Mouse (Mus musculus): ENCODE results near the gene Afdn. TPM values are rescaled to one million over a fixed set of nuclear protein-coding genes. Genes with fewer than 3 reads are reported as not detected.
A peak's percentile ranks its signal among the peaks of the same experiment; 100 is the strongest.

Gene Afdn
- polyA plus RNA-seq, 1 experiment from 2014 or later = 56.5 TPM

GRCm38 (mm10) chr17:13740796-13741195, 19.5 kb upstream of the Afdn start:
- H3K4me3 ChIP-seq = no peak overlapping the region
- H3K9ac ChIP-seq = no peak overlapping the region
- H3K4me2 ChIP-seq (replicated peaks) = no peak overlapping the region
- no peak overlapping the region for H3K27ac ChIP-seq
- no peak for ATAC-seq (ENCODE audit: low FRiP score, low read depth)
- H3K9me3 ChIP-seq = no peaks in the 10 kb centered on the region
- H3K4me1 ChIP-seq = peaks cover 54% of the 10 kb centered on the region
- no peaks in the 10 kb centered on the region for H3K36me3 ChIP-seq
- no peaks in the 10 kb centered on the region for H3K27me3 ChIP-seq
- 19% methylated on average over 2 of the region's 2 CpGs for WGBS

GRCm38 (mm10) chr17:13741611-13742010, 18.7 kb upstream of the Afdn start:
- Histone ChIP-seq H3K27ac (no peak overlapping the region), H3K4me3 (no peak overlapping the region), H3K27me3 (no peaks in the 10 kb centered on the region), H3K9me3 (no peaks in the 10 kb centered on the region), H3K9ac (no peak overlapping the region), H3K4me1 (peaks cover 49% of the 10 kb centered on the region), H3K4me2 (replicated peaks) (no peak overlapping the region), H3K36me3 (no peaks in the 10 kb centered on the region)
- ATAC-seq (ENCODE audit: low FRiP score, low read depth) = no peak
- 83% methylated on average over 7 of the region's 7 CpGs for WGBS

- H3K4me1 ChIP-seq = peaks cover 49% of the 10 kb centered on the region
- H3K27me3 ChIP-seq = no peaks in the 10 kb centered on the region
- H3K4me2 ChIP-seq (replicated peaks) = no peak overlapping the region
- H3K36me3 ChIP-seq = no peaks in the 10 kb centered on the region
- no peak for ATAC-seq (ENCODE audit: low FRiP score, low read depth)
- H3K27ac ChIP-seq = no peak overlapping the region
- 35% methylated on average over 2 of the region's 2 CpGs for WGBS
- H3K9me3 ChIP-seq = no peaks in the 10 kb centered on the region
- no peak overlapping the region for H3K9ac ChIP-seq
- no peak overlapping the region for H3K4me3 ChIP-seq
Observed at GRCm38 (mm10) chr17:13742334-13742733, 18.0 kb upstream of the Afdn start.

DNA sequence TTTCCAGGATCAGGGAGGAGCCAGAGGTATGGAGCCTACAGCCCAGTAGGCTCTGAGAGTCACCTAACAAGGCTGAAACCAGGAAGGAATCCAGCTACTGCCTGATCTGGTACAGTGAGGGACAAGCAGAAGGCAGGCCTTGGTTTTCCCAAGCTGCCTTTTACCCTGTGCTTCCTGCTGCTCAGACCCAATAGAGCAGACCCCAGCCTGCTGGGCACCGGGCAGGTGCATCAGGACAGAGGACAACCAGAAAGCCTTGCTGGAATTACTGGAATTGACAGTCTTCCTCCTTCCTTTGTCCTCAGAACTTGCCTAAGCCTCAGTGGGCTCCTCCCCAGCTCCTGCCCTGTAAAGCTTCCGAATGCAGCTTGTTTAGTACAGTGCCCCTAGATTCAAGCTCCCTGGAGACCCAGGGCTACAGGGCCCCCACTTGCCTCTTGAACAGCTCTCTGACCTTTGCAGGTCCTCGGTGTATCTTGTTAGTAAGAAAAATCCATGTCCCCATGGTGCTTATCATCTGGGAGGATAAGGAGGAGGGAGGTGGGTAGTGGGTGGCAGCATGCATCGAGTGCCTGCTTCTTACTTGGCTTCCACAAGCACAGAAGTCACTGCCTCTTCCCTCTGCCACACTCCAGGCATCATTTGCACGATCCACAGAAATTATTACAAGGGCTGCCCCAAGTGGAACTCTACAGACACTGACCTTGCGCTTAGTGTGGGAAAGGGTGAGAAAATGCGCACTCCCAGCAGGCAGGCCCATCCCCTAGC, 17.2 kb upstream of the Afdn start:
- Histone ChIP-seq H3K4me3 (no peak overlapping the region), H3K9me3 (no peaks in the 10 kb centered on the region), H3K36me3 (no peaks in the 10 kb centered on the region), H3K27me3 (no peaks in the 10 kb centered on the region), H3K4me1 (peaks cover 49% of the 10 kb centered on the region), H3K4me2 (replicated peaks) (peak overlapping the region; percentile 35; the same call in 1 of the 2 replicates), H3K27ac (peak overlapping the region; percentile 70), H3K9ac (no peak overlapping the region)
- no peak for ATAC-seq (ENCODE audit: low FRiP score, low read depth)
- 36% methylated on average over 7 of the region's 7 CpGs for WGBS

DNA sequence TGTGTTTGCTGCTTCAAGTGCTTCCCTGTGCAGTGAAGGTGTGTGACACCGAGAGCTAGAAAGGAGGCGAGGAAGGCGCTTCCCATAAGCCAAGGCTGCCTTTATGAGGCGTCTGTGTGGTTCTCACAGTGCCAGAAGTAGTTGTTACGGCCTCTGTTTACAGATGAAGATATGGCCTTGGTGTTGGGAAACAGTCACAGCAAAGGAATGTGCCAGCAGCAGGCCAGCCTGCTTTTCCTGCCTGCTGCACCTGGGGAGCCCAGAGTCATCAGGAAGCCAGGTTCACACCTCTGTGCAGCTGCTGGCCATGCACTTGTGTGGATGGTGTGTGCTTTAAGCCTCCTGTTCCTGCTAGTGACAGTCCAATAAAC, 16.6 kb upstream of the Afdn start:
- H3K9me3 ChIP-seq = no peaks in the 10 kb centered on the region
- no peaks in the 10 kb centered on the region for H3K36me3 ChIP-seq
- H3K4me3 ChIP-seq = no peak overlapping the region
- peak overlapping the region; percentile 35 for H3K4me2 ChIP-seq (replicated peaks)
- peaks cover 49% of the 10 kb centered on the region for H3K4me1 ChIP-seq
- H3K9ac ChIP-seq = no peak overlapping the region
- H3K27me3 ChIP-seq = no peaks in the 10 kb centered on the region
- WGBS = 11% methylated on average over 5 of the region's 5 CpGs
- ATAC-seq (ENCODE audit: low FRiP score, low read depth) = peak; percentile 70
- peak overlapping the region; percentile 70; the same call in 1 of the 2 replicates for H3K27ac ChIP-seq

- peak overlapping the region; percentile 70; the same call in 1 of the 2 replicates for H3K27ac ChIP-seq
- no peaks in the 10 kb centered on the region for H3K36me3 ChIP-seq
- no peak overlapping the region for H3K4me3 ChIP-seq
- no peaks in the 10 kb centered on the region for H3K9me3 ChIP-seq
- peak; percentile 81 for ATAC-seq (ENCODE audit: low FRiP score, low read depth)
- H3K27me3 ChIP-seq = no peaks in the 10 kb centered on the region
- peak overlapping the region; percentile 35 for H3K4me2 ChIP-seq (replicated peaks)
- 42% methylated on average over 6 of the region's 6 CpGs for WGBS
- no peak overlapping the region for H3K9ac ChIP-seq
- H3K4me1 ChIP-seq = peaks cover 49% of the 10 kb centered on the region
Observed at GRCm38 (mm10) chr17:13744219-13744618, 16.1 kb upstream of the Afdn start.

DNA sequence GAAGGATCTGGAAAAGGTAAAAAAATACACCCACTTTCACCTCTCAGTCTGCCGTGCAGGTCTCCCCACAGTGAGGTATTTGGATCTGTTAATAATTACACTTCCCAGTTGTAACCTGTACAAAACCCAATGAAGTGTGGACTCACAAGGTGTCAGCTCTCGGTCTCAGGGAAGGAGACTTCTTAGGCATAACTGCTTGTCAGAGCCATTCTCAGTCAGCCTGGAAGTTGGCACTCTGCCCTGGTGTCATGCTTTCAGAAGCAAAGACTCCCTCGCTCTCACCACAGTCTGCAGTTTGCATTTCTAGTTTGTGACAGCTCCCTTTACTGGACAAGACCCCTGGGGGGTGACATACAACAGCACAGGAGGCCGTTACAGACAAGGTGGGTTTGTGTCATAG, 15.5 kb upstream of the Afdn start:
- no peaks in the 10 kb centered on the region for H3K27me3 ChIP-seq
- WGBS = 31% methylated on average over 4 of the region's 4 CpGs
- H3K36me3 ChIP-seq = no peaks in the 10 kb centered on the region
- H3K4me3 ChIP-seq = no peak overlapping the region
- no peaks in the 10 kb centered on the region for H3K9me3 ChIP-seq
- no peak overlapping the region for H3K4me2 ChIP-seq (replicated peaks)
- H3K9ac ChIP-seq = no peak overlapping the region
- H3K27ac ChIP-seq = no peak overlapping the region
- no peak; the same call in 1 of the 2 replicates for ATAC-seq (ENCODE audit: low FRiP score, low read depth)
- peaks cover 49% of the 10 kb centered on the region for H3K4me1 ChIP-seq

DNA sequence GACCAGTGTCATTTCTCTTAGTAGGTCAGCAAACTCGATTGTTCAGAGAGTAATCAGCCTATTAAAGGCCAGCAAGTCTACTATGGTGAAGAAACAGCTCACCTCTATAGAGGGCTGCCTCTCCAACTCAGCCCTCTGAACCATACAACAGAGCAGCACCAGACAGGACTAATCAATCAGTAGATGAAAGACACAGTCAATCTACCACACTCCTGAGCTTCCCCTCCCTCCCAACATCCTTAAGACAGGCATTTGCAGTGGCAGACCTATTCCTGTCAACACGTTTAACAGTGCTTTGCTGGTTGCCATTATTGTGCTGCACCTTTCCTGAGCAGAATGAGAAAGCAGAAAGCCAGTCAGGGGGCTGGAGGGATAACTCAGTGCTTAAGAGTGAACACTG, 15.0 kb upstream of the Afdn start:
- WGBS = 36% methylated on average over 2 of the region's 2 CpGs
- no peaks in the 10 kb centered on the region for H3K36me3 ChIP-seq
- H3K4me1 ChIP-seq = peaks cover 46% of the 10 kb centered on the region
- H3K27ac ChIP-seq = no peak overlapping the region
- H3K9ac ChIP-seq = no peak overlapping the region
- H3K4me3 ChIP-seq = no peak overlapping the region
- no peak for ATAC-seq (ENCODE audit: low FRiP score, low read depth)
- H3K9me3 ChIP-seq = no peaks in the 10 kb centered on the region
- no peak overlapping the region for H3K4me2 ChIP-seq (replicated peaks)
- no peaks in the 10 kb centered on the region for H3K27me3 ChIP-seq

DNA sequence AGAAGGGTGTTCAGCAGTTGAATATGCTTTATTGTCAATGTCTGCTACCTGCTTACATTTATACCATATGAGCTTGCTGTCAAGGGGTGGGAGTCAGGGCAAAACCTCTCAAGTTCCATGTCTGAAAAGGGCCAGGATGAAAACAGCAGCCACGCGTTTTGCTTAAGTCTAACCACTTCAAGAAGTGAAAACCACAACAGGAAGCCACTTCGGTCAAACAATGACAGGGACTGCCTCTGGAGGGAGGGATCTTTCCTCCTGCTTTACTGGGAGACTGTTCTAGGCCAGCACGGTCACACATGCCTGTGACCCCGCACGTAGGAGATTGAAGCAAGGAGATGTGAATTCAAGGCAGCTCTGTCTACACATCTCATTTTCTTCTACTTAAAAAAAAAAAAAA, 14.0 kb upstream of the Afdn start:
- 75% methylated on average over 6 of the region's 6 CpGs for WGBS

DNA sequence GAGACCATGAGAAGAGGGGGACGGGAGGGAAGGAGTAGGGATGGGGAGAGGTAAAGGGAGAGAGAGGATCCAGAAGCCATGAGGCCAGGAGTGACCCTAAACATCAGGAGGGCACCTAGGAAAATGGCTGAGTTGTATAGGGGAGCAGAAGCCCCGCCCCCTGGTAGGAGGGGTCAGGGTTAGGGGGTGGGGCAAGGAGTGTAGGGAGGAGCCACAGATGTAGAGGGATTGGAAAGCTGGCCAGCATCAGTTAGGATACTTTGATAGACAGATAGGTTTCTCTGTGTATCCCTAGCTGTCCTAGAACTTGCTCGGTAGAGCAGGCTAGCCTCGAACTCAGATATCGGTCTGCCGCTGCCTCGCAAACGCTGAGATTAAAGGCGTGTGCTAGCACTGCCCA, 12.7 kb upstream of the Afdn start:
- no peaks in the 10 kb centered on the region for H3K36me3 ChIP-seq
- peaks cover 31% of the 10 kb centered on the region for H3K4me1 ChIP-seq
- H3K9me3 ChIP-seq = no peaks in the 10 kb centered on the region
- no peak overlapping the region for H3K9ac ChIP-seq
- no peaks in the 10 kb centered on the region for H3K27me3 ChIP-seq
- no peak overlapping the region for H3K4me2 ChIP-seq (replicated peaks)
- no peak overlapping the region for H3K4me3 ChIP-seq
- WGBS = 88% methylated on average over 9 of the region's 9 CpGs
- H3K27ac ChIP-seq = no peak overlapping the region
- ATAC-seq (ENCODE audit: low FRiP score, low read depth) = no peak

More for the DNA sequence above, 14.0 kb upstream of the Afdn start:
- no peak overlapping the region for H3K27ac ChIP-seq
- no peak overlapping the region for H3K4me3 ChIP-seq
- no peaks in the 10 kb centered on the region for H3K9me3 ChIP-seq
- no peaks in the 10 kb centered on the region for H3K36me3 ChIP-seq
- no peaks in the 10 kb centered on the region for H3K27me3 ChIP-seq
- peaks cover 38% of the 10 kb centered on the region for H3K4me1 ChIP-seq
- no peak overlapping the region for H3K4me2 ChIP-seq (replicated peaks)
- no peak overlapping the region for H3K9ac ChIP-seq
- ATAC-seq (ENCODE audit: low FRiP score, low read depth) = no peak

DNA sequence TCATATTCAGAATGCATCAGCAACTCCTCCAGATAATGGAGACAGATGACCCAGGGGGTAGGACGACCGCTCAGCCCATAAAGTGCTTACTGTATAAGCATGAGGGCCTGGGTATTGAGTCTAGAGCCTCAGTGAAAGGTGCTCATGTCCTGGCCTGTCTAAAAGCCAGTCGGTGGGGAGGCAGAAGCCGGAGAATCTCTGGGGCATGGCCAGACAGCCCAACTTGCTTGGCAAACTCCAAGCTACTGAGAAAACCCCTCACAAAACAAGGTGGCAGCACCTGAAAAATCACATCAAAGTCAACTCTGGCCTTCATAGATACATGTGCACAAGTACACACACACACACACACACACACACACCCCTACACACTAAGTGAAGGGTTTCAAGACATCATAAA, 11.3 kb upstream of the Afdn start:
- H3K27ac ChIP-seq = no peak overlapping the region
- no peak overlapping the region for H3K9ac ChIP-seq
- peaks cover 17% of the 10 kb centered on the region for H3K4me1 ChIP-seq
- WGBS = 91% methylated on average over 4 of the region's 4 CpGs
- H3K36me3 ChIP-seq = no peaks in the 10 kb centered on the region
- no peak overlapping the region for H3K4me2 ChIP-seq (replicated peaks)
- H3K27me3 ChIP-seq = no peaks in the 10 kb centered on the region
- H3K4me3 ChIP-seq = no peak overlapping the region
- no peaks in the 10 kb centered on the region for H3K9me3 ChIP-seq
- no peak for ATAC-seq (ENCODE audit: low FRiP score, low read depth)

- no peak for ATAC-seq (ENCODE audit: low FRiP score, low read depth)
- Histone ChIP-seq H3K4me1 (no peaks in the 10 kb centered on the region), H3K4me2 (replicated peaks) (no peak overlapping the region), H3K4me3 (no peak overlapping the region), H3K9ac (no peak overlapping the region), H3K27ac (no peak overlapping the region), H3K36me3 (no peaks in the 10 kb centered on the region), H3K9me3 (no peaks in the 10 kb centered on the region), H3K27me3 (no peaks in the 10 kb centered on the region)
- 86% methylated on average over 4 of the region's 4 CpGs for WGBS
Observed at GRCm38 (mm10) chr17:13753918-13754317, 6.4 kb upstream of the Afdn start.

DNA sequence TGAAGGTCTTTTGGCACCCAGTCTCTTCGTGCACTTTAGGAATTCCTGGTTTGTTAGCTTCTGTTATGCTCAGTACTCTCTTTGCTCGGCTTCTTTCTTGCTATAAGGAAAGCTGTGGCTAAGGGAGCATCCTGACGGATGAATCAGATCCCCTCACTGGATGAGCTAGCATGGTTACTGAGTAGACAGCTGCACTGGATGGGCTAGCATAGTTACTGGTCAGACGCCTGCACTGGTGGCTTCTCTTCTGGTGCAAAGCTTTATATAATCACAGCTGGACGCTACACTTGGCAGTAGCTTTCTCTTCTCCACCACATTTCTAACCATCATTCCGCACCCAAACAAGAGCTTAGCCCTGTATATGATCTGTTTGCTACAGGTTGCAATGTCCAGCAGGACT, 5.4 kb upstream of the Afdn start:
- 76% methylated on average over 6 of the region's 6 CpGs for WGBS
- no peak overlapping the region for H3K4me2 ChIP-seq (replicated peaks)
- H3K27ac ChIP-seq = no peak overlapping the region
- H3K4me1 ChIP-seq = no peaks in the 10 kb centered on the region
- no peak overlapping the region for H3K4me3 ChIP-seq
- H3K27me3 ChIP-seq = no peaks in the 10 kb centered on the region
- no peak for ATAC-seq (ENCODE audit: low FRiP score, low read depth)
- no peak overlapping the region for H3K9ac ChIP-seq
- no peaks in the 10 kb centered on the region for H3K36me3 ChIP-seq
- no peaks in the 10 kb centered on the region for H3K9me3 ChIP-seq
